In the genomic region with DNA sequence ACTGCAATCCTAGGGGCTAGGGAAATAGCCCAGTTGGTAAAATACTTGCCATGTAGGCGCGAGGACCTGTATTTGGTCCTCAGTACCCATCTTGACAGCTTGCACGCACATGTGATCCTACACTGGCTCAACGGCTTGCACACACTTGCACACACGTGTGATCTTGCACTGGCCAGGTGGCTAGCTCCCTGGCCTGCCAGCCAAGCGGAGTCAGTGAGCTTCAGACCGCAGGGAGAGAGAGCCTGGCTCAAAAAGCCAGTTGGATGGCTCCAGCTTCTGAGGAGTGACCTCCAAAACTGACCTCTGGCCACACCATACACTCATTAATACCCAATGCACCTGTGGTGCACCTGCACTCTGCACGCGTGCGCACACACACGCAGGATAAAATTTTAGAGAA, we compare ENCODE assay signal across 10 mouse cellular contexts. TPM values are rescaled to one million over a fixed set of nuclear protein-coding genes. Genes with fewer than 3 reads are reported as not detected.
DNase-seq lines count a peak whose midpoint lies in the region; ATAC-seq lines count a peak whose summit lies in the region.
"Had no signal": no experiment of that assay in that cellular context is flagged by ENCODE, and none has a peak within 500 bp of the region (broad histone marks: within the 10 kb centered on the region; RNA-seq: fewer than 3 reads in every experiment).

No protein-coding gene starts in this region.

- intact Hi-C loops in heart, postnatal 25 days (cut with DNase I) = no loop called here

- peak overlapping the region; percentile 94 for H3K4me2 ChIP-seq in heart, embryonic 14.5 days (ENCODE audit: low read length)
- H3K4me2 ChIP-seq in embryonic facial prominence, embryonic 12.5 days (replicated peaks) = peak overlapping the region; percentile 95
- peak overlapping the region; percentile 89 for H3K4me2 ChIP-seq in liver, embryonic 13.5 days

- no peak overlapping the region for H3K27ac ChIP-seq in heart, embryonic 14.5 days (replicated peaks in 1 of 2; ENCODE audit: control insufficient read depth in 1 of 2, insufficient read depth in 1 of 2, low read depth in 2 of 2, low read length in 2 of 2)
- H3K27ac ChIP-seq in embryonic facial prominence, embryonic 12.5 days = no peak overlapping the region
- peak overlapping the region; percentile 97 for H3K27ac ChIP-seq in liver, embryonic 13.5 days
- H3K27ac ChIP-seq: neural tube, embryonic 12.5 days had no signal

- peaks cover 5 to 13% of the 10 kb centered on the region in 2 experiments for H3K4me1 ChIP-seq in heart, embryonic 14.5 days (ENCODE audit: control insufficient read depth in 2 of 2, insufficient read depth in 2 of 2, low read length in 2 of 2)
- peaks cover 11% of the 10 kb centered on the region; the same call in 1 of the 2 replicates for H3K4me1 ChIP-seq in embryonic facial prominence, embryonic 12.5 days
- H3K4me1 ChIP-seq in liver, embryonic 13.5 days (replicated peaks) = peaks cover 69% of the 10 kb centered on the region

- no peaks in the 10 kb centered on the region for H3K9me3 ChIP-seq in heart, embryonic 14.5 days (ENCODE audit: control insufficient read depth, low read length)
- H3K9me3 ChIP-seq in embryonic facial prominence, embryonic 12.5 days = no peaks in the 10 kb centered on the region
- H3K9me3 ChIP-seq in liver, embryonic 13.5 days (replicated peaks) = no peaks in the 10 kb centered on the region
- H3K9me3 ChIP-seq: neural tube, embryonic 12.5 days had no signal

- H3K27me3 ChIP-seq in heart, embryonic 14.5 days (ENCODE audit: control insufficient read depth, insufficient read depth, low read length) = no peaks in the 10 kb centered on the region
- peaks cover 8% of the 10 kb centered on the region; the same call in 1 of the 2 replicates for H3K27me3 ChIP-seq in embryonic facial prominence, embryonic 12.5 days
- H3K27me3 ChIP-seq in liver, embryonic 13.5 days = no peaks in the 10 kb centered on the region

- DNase-seq in heart, postnatal 25 days (ENCODE audit: low spot score) = no peak
- DNase-seq in A20 (ENCODE audit: low read depth, low spot score) = peak; percentile 72
- no peak for DNase-seq in liver, embryonic 13.5 days
- no peak for DNase-seq in right cerebral cortex, postnatal 10 days (ENCODE audit: low spot score in 2 of 2)
- no peak for DNase-seq in frontal cortex, postnatal 36 days (ENCODE audit: low spot score in 2 of 2)

- peak overlapping the region in 1 of 2 experiments; percentile 64; a peak in 2 of 4 replicates for H3K4me3 ChIP-seq in heart, embryonic 14.5 days (ENCODE audit: control insufficient read depth in 1 of 2, insufficient read depth in 1 of 2, low read depth in 1 of 2, low read length in 2 of 2)
- peak overlapping the region; percentile 85; the same call in 1 of the 2 replicates for H3K4me3 ChIP-seq in embryonic facial prominence, embryonic 12.5 days
- peak overlapping the region; percentile 94 for H3K4me3 ChIP-seq in liver, embryonic 13.5 days (replicated peaks)

- no peak for ATAC-seq in heart, embryonic 14.5 days (ENCODE audit: insufficient number of reproducible peaks, insufficient read depth, low FRiP score, low read depth)
- no peak for ATAC-seq in embryonic facial prominence, embryonic 12.5 days (ENCODE audit: insufficient number of reproducible peaks, insufficient read depth, low FRiP score, low TSS enrichment)
- ATAC-seq in liver, embryonic 13.5 days (ENCODE audit: low read depth) = no peak
- no peak for ATAC-seq in granulocyte monocyte progenitor cell, adult 5-6 weeks (replicated peaks; ENCODE audit: poor library complexity, severe bottlenecking)

- H3K9ac ChIP-seq in heart, embryonic 14.5 days (ENCODE audit: low read length) = no peak overlapping the region
- H3K9ac ChIP-seq in embryonic facial prominence, embryonic 12.5 days = no peak overlapping the region
- peak overlapping the region; percentile 98 for H3K9ac ChIP-seq in liver, embryonic 13.5 days

- 81% methylated on average over 11 of the region's 11 CpGs for WGBS in heart, embryonic 14.5 days
- WGBS in embryonic facial prominence, embryonic 12.5 days = 83% methylated on average over 11 of the region's 11 CpGs
- 67% methylated on average over 11 of the region's 11 CpGs for WGBS in liver, embryonic 13.5 days (ENCODE audit: insufficient replicate concordance)

- peaks cover 4% of the 10 kb centered on the region for H3K36me3 ChIP-seq in heart, embryonic 14.5 days (ENCODE audit: control insufficient read depth, insufficient read depth, low read length)
- H3K36me3 ChIP-seq in embryonic facial prominence, embryonic 12.5 days = no peaks in the 10 kb centered on the region
- H3K36me3 ChIP-seq in liver, embryonic 13.5 days = peaks cover 19% of the 10 kb centered on the region
- H3K36me3 ChIP-seq: neural tube, embryonic 12.5 days had no signal

RNA-seq across cellular contexts. Expression of a gene that starts 1.5 kb away (rescaled TPM):
- polyA plus RNA-seq in heart, embryonic 14.5 days (2014; fragmentation: Nextera tagmentation; extraction: Ambion mirVana) = 93.5 and 95.7 TPM in 2 replicates
- 10 to 100 TPM; 64.4 to 68.6 TPM for total RNA-seq in heart, postnatal 25 days (2021)
- 41.5 and 46.2 TPM in 2 replicates for polyA plus RNA-seq in embryonic facial prominence, embryonic 12.5 days (2016; fragmentation: Nextera tagmentation; extraction: Ambion mirVana)
- 334 and 344 TPM in 2 replicates for polyA plus RNA-seq in liver, embryonic 13.5 days (2015; fragmentation: Nextera tagmentation; extraction: Ambion mirVana)
- 133 and 240 TPM in 2 replicates for total RNA-seq in granulocyte monocyte progenitor cell, adult 5-6 weeks (2014; fragmentation: Nextera tagmentation)
- 110 and 206 TPM in 2 replicates for total RNA-seq in granulocyte monocyte progenitor cell, adult 5-6 weeks (2017)

RNA-seq across cellular contexts. Expression of a gene that starts 23.4 kb away (rescaled TPM):
- 0.35 and 0.59 TPM in 2 replicates for polyA plus RNA-seq in heart, embryonic 14.5 days (2014; fragmentation: Nextera tagmentation; extraction: Ambion mirVana)
- under 1 TPM; 0.39 to 0.60 TPM for total RNA-seq in heart, postnatal 25 days (2021)
- 0.60 and 1.0 TPM in 2 replicates for polyA plus RNA-seq in embryonic facial prominence, embryonic 12.5 days (2016; fragmentation: Nextera tagmentation; extraction: Ambion mirVana)
- 0.09 and 0.30 TPM in 2 replicates for polyA plus RNA-seq in liver, embryonic 13.5 days (2015; fragmentation: Nextera tagmentation; extraction: Ambion mirVana)
- not detected in 2 replicates for total RNA-seq in granulocyte monocyte progenitor cell, adult 5-6 weeks (2014; fragmentation: Nextera tagmentation)
- total RNA-seq in granulocyte monocyte progenitor cell, adult 5-6 weeks (2017) = 0.26 and 0.56 TPM in 2 replicates
- total RNA-seq: layer of hippocampus, adult 18-20 months had no signal

RNA-seq across cellular contexts. Expression of a gene that starts 55.5 kb away (rescaled TPM):
- polyA plus RNA-seq in heart, embryonic 14.5 days (2014; fragmentation: Nextera tagmentation; extraction: Ambion mirVana) = 81.2 and 86.3 TPM in 2 replicates
- total RNA-seq in heart, postnatal 25 days (2021) = 10 to 100 TPM; 79.6 to 81.5 TPM
- polyA plus RNA-seq in embryonic facial prominence, embryonic 12.5 days (2016; fragmentation: Nextera tagmentation; extraction: Ambion mirVana) = 17.7 and 19.6 TPM in 2 replicates
- polyA plus RNA-seq in liver, embryonic 13.5 days (2015; fragmentation: Nextera tagmentation; extraction: Ambion mirVana) = 7.5 and 8.3 TPM in 2 replicates
- total RNA-seq in granulocyte monocyte progenitor cell, adult 5-6 weeks (2014; fragmentation: Nextera tagmentation) = 68.0 and 79.0 TPM in 2 replicates
- total RNA-seq in granulocyte monocyte progenitor cell, adult 5-6 weeks (2017) = 99.9 and 116 TPM in 2 replicates
